Mouse (Mus musculus) limb, embryonic 15.5 days (tissue): ENCODE measurements at regions not wholly inside any gene's neighbourhood (a gene's known extent, or its start where the extent isn't known, plus 50 kb on each side); places are given as distances from the start of the nearest gene placed in this dataset.
"Not testable (repeated sequence)": the region's sequence is repeated elsewhere in the genome, so short reads cannot be mapped to it uniquely, and the experiment has no call there.

Experiments used
- ATAC-seq: fragments of 200-750 bp; cut with Nextera tagmentation; 2 replicates; pipeline ENCODE4 v1.8.0; 2017; ENCODE audit warnings: low read depth, moderate TSS enrichment; ENCODE audit not compliant: insufficient number of reproducible peaks, low FRiP score, low TSS enrichment
- H3K27ac ChIP-seq: fragments of 300-500 bp; sonication (generic); 2 replicates; pipeline ENCODE4 v1.5.1; 2015; ENCODE audit warnings: moderate library complexity, mild to moderate bottlenecking, inconsistent platforms
- H3K27me3 ChIP-seq: fragments of 300-500 bp; sonication (generic); 2 replicates; pipeline ENCODE4 v1.6.1; 2015; ENCODE audit warnings: inconsistent platforms
- H3K36me3 ChIP-seq: fragments of 300-500 bp; sonication (generic); 2 replicates; pipeline ENCODE4 v1.6.1; 2015; ENCODE audit warnings: inconsistent platforms
- H3K4me1 ChIP-seq: fragments of 300-500 bp; sonication (generic); 2 replicates; pipeline ENCODE4 v1.6.1; 2015; ENCODE audit warnings: inconsistent platforms
- H3K4me2 ChIP-seq: fragments of 300-500 bp; sonication (generic); 2 replicates; pipeline ENCODE4 v1.6.1; 2015; ENCODE audit warnings: mild to moderate bottlenecking, inconsistent platforms
- H3K4me3 ChIP-seq: fragments of 300-500 bp; sonication (generic); 2 replicates; pipeline ENCODE4 v1.5.1; 2015; ENCODE audit warnings: mild to moderate bottlenecking, inconsistent platforms
- H3K9ac ChIP-seq: fragments of 300-500 bp; sonication (generic); 2 replicates; pipeline ENCODE4 v1.6.1; 2015; ENCODE audit warnings: inconsistent platforms
- H3K9me3 ChIP-seq: fragments of 300-500 bp; sonication (generic); 2 replicates; pipeline ENCODE4 v1.6.1; 2016; ENCODE audit warnings: inconsistent platforms
- WGBS: fragments of 180-500 bp; shearing (Covaris S2); methylation state at CpG from one replicate; pipeline ENCODE4 v1.1.7; 2015; 5-methylcytosine and 5-hydroxymethylcytosine counted together

GRCm38 (mm10) chr19:27099921-27100320 is 116.4 kb upstream of the Vldlr start:
- Histone ChIP-seq H3K9ac (no peak overlapping the region), H3K4me2 (no peak overlapping the region), H3K4me1 (no peaks in the 10 kb centered on the region), H3K27ac (no peak overlapping the region), H3K4me3 (no peak overlapping the region), H3K9me3 (no peaks in the 10 kb centered on the region), H3K27me3 (no peaks in the 10 kb centered on the region), H3K36me3 (no peaks in the 10 kb centered on the region)
- WGBS: 76% methylated on average over 1 of the region's 1 CpGs
- no peak for ATAC-seq

GRCm38 (mm10) chr19:27110437-27110836 is 105.8 kb upstream of the Vldlr start:
- no peak overlapping the region for H3K9ac ChIP-seq
- ATAC-seq: no peak

DNA sequence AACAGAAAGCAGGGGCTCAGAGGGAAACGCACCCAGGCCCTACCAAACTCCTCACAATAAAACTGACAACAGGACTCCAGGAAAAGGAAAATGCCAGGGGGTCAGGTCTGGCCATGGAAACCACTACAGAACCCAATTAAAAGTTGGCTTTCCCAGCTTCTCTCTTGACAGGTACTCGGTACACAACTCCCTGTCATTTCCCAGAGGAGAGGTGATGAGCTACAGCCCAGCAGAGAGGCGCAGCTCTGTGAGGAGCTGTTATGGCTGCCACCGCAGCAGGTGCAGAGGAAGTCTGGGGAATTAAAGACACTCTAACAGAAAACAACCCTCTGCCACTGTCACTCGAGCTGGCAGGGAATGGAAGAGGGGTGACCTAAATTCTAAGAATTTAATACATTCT is 95.4 kb upstream of the Vldlr start:
- H3K4me2 ChIP-seq: no peak overlapping the region
- H3K4me3 ChIP-seq: no peak overlapping the region
- H3K27ac ChIP-seq: no peak overlapping the region
- no peaks in the 10 kb centered on the region for H3K27me3 ChIP-seq
- 51% methylated on average over 5 of the region's 5 CpGs for WGBS
- no peaks in the 10 kb centered on the region for H3K36me3 ChIP-seq
- ATAC-seq: no peak
- H3K9me3 ChIP-seq: no peaks in the 10 kb centered on the region
- H3K4me1 ChIP-seq: 0 out of 2 replicates have a peak, but pooled peaks cover 11% of the 10 kb centered on the region
- H3K9ac ChIP-seq: no peak overlapping the region

More at GRCm38 (mm10) chr19:27110437-27110836, 105.8 kb upstream of the Vldlr start:
- H3K27me3 ChIP-seq: no peaks in the 10 kb centered on the region
- 65% methylated on average over 2 of the region's 2 CpGs for WGBS
- no peaks in the 10 kb centered on the region for H3K4me1 ChIP-seq
- no peak overlapping the region for H3K4me2 ChIP-seq
- no peak overlapping the region for H3K4me3 ChIP-seq
- no peaks in the 10 kb centered on the region for H3K36me3 ChIP-seq
- H3K27ac ChIP-seq: no peak overlapping the region
- H3K9me3 ChIP-seq: no peaks in the 10 kb centered on the region

GRCm38 (mm10) chr19:27122348-27122747 is 93.9 kb upstream of the Vldlr start:
- 0 out of 2 replicates have a peak, but pooled peaks cover 11% of the 10 kb centered on the region for H3K4me1 ChIP-seq
- no peak for ATAC-seq
- 77% methylated on average over 5 of the region's 5 CpGs for WGBS

GRCm38 (mm10) chr19:27123334-27123733 is 93.0 kb upstream of the Vldlr start:
- no peak overlapping the region for H3K4me3 ChIP-seq
- 0 out of 2 replicates have a peak, but pooled peaks cover 11% of the 10 kb centered on the region for H3K4me1 ChIP-seq
- H3K36me3 ChIP-seq: no peaks in the 10 kb centered on the region
- H3K9ac ChIP-seq: no peak overlapping the region
- no peak overlapping the region for H3K4me2 ChIP-seq
- no peak for ATAC-seq
- H3K27ac ChIP-seq: no peak overlapping the region
- H3K9me3 ChIP-seq: no peaks in the 10 kb centered on the region
- 64% methylated on average over 8 of the region's 8 CpGs for WGBS
- H3K27me3 ChIP-seq: no peaks in the 10 kb centered on the region

More at GRCm38 (mm10) chr19:27122348-27122747, 93.9 kb upstream of the Vldlr start:
- no peak overlapping the region for H3K4me2 ChIP-seq
- H3K9ac ChIP-seq: no peak overlapping the region
- H3K9me3 ChIP-seq: no peaks in the 10 kb centered on the region
- no peak overlapping the region for H3K4me3 ChIP-seq
- no peaks in the 10 kb centered on the region for H3K27me3 ChIP-seq
- H3K36me3 ChIP-seq: no peaks in the 10 kb centered on the region
- no peak overlapping the region for H3K27ac ChIP-seq

GRCm38 (mm10) chr19:27123806-27124469 is 92.3 kb upstream of the Vldlr start:
- peak overlapping the region; percentile 11; the same call in 1 of the 2 replicates for H3K27ac ChIP-seq
- H3K9me3 ChIP-seq: no peaks in the 10 kb centered on the region
- H3K27me3 ChIP-seq: no peaks in the 10 kb centered on the region
- H3K4me2 ChIP-seq: no peak overlapping the region
- H3K4me1 ChIP-seq: 0 out of 2 replicates have a peak, but pooled peaks cover 11% of the 10 kb centered on the region
- H3K9ac ChIP-seq: no peak overlapping the region
- no peak overlapping the region for H3K4me3 ChIP-seq
- ATAC-seq: no peak
- WGBS: 57% methylated on average over 11 of the region's 11 CpGs
- no peaks in the 10 kb centered on the region for H3K36me3 ChIP-seq

DNA sequence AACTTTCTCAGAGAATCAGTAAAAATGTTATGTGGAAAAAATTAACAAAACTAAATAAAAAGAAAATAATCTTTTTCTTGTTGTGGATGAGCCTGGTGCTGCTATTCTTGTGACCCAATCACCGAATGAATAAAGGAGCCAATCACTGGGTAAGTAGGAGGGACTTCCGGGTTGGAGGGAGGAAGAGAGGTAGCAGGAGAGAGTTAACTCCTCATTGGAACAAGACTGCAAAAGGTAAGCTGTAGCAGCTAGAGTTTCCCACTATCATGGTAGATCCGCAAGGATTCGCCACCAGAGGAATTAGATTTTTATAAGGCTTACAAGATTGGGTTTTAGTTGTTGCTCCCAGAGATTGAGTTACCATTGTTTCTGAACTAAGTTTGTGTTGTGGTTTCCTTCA is 87.8 kb upstream of the Vldlr start:
- not testable (repeated sequence) for ATAC-seq, H3K4me2 ChIP-seq, H3K27ac ChIP-seq, H3K4me1 ChIP-seq, H3K9ac ChIP-seq, H3K36me3 ChIP-seq, H3K9me3 ChIP-seq, H3K4me3 ChIP-seq, H3K27me3 ChIP-seq
- WGBS: 90% methylated on average over 4 of the region's 4 CpGs

DNA sequence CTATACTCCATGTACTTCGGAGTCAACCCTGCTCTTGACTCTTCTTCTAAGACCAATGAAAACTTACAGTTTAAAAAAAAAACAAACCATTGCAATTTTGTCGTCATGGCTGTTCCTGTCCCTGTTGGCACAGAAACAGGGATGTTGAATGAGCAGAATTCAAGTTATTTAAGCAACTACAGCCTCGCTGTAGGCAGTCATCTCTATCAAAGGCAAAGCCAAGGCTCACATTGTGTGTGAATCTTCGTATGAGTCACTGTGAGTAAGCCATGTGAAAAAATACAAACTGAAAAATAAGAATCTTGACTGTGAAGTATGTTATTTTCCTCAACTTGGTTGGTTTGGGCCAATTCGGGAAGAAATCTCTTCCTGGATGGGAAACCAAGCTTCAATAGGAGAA is 81.9 kb upstream of the Vldlr start:
- ATAC-seq: no peak

DNA sequence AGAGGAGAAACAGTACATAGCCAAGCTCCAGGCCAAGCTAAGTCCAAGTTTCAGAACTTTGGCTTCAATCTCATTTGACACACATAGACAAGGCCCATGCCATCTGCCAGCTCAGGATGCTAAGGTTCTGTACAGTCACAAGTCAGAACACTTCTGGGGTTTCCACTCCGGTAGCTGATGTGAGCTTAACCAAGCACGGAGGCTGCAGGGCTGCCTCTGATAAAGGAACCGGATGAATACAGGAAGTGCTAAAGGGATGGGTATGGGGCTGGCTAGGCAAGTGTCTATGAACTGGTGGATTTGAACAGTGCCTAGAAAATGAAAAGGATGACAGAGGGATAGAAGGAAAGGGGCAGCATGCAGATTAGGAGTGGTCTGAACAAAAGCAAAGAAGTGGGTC is 75.4 kb upstream of the Vldlr start:
- no peak for ATAC-seq
- Histone ChIP-seq H3K4me1 (no peaks in the 10 kb centered on the region), H3K4me2 (no peak overlapping the region), H3K27ac (no peak overlapping the region), H3K4me3 (no peak overlapping the region), H3K27me3 (no peaks in the 10 kb centered on the region), H3K36me3 (no peaks in the 10 kb centered on the region), H3K9me3 (no peaks in the 10 kb centered on the region), H3K9ac (no peak overlapping the region)
- 82% methylated on average over 3 of the region's 3 CpGs for WGBS

More for the DNA sequence above, 81.9 kb upstream of the Vldlr start:
- no peaks in the 10 kb centered on the region for H3K9me3 ChIP-seq
- H3K4me3 ChIP-seq: no peak overlapping the region
- H3K36me3 ChIP-seq: no peaks in the 10 kb centered on the region
- H3K27ac ChIP-seq: no peak overlapping the region
- no peak overlapping the region for H3K4me2 ChIP-seq
- 78% methylated on average over 5 of the region's 5 CpGs for WGBS
- no peaks in the 10 kb centered on the region for H3K27me3 ChIP-seq
- H3K4me1 ChIP-seq: no peaks in the 10 kb centered on the region
- no peak overlapping the region for H3K9ac ChIP-seq

DNA sequence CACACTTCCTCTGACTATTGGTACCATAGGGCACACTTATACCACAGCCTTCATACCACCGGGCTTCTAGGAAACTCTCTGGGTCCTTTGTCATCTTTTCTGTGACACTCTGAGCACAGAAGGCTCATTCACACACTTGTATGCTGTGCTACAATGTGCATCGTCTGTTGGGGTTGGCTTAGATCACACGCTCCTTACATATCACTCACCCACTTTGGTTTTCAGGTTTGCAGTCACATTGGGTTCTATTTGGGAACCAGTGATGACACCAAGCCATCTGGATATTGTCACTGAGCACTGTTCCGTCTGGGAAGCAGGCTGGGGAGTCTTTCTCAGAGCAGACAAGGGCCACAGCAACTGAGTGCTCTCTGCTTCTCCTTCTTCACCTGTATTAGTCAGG is 74.1 kb upstream of the Vldlr start:
- no peak overlapping the region for H3K9ac ChIP-seq
- 87% methylated on average over 4 of the region's 4 CpGs for WGBS
- H3K9me3 ChIP-seq: no peaks in the 10 kb centered on the region
- H3K36me3 ChIP-seq: no peaks in the 10 kb centered on the region
- no peak overlapping the region for H3K4me2 ChIP-seq
- H3K27ac ChIP-seq: no peak overlapping the region
- H3K4me1 ChIP-seq: no peaks in the 10 kb centered on the region
- H3K27me3 ChIP-seq: no peaks in the 10 kb centered on the region
- H3K4me3 ChIP-seq: no peak overlapping the region
- no peak for ATAC-seq

DNA sequence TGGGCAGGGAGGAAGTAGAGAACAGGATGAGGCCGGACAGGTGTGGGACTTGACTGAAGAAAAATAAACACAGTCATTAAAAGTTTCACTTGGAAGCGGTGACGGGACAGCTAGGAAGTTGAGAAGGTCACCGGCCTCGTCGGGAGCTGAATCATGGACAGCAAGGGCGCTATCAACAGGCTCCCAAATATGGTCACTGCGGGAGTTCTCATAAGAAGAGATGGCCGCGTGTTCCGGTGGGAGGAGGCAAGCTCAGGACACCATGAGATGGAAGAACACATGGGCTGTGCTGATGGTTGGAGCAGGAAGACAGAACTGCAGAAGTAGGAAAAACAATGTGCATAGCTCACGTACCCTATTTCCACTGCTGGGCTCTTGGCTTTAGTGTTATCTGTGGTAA is 68.9 kb upstream of the Vldlr start:
- no peaks in the 10 kb centered on the region; the same call in 1 of the 2 replicates for H3K4me1 ChIP-seq
- H3K27me3 ChIP-seq: no peaks in the 10 kb centered on the region
- ATAC-seq: no peak
- no peak overlapping the region for H3K27ac ChIP-seq
- no peaks in the 10 kb centered on the region for H3K9me3 ChIP-seq
- WGBS: 85% methylated on average over 12 of the region's 12 CpGs
- no peak overlapping the region for H3K4me3 ChIP-seq
- no peak overlapping the region for H3K4me2 ChIP-seq
- no peak overlapping the region for H3K9ac ChIP-seq
- H3K36me3 ChIP-seq: no peaks in the 10 kb centered on the region

DNA sequence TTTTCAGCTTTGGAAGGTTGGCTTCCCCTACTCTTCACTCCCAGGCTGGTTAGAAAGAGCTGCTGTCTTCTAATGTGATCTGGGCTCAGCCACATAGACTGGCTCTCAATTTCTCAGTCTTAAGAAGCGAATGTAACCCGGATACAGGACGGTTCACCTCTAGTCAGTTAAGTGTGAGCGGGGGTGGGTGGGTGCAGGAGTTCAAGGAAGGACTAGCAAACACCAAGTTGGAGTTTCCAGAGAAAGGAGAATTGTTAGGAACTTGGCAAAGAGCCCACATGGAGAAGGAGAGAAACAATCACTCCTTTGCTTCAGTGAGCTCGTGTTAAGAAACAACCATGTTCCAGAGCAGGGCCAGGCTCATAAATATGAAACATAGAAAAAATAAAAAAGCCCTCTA is 68.0 kb upstream of the Vldlr start:
- Histone ChIP-seq H3K4me2 (no peak overlapping the region), H3K27ac (no peak overlapping the region), H3K9me3 (no peaks in the 10 kb centered on the region), H3K4me1 (no peaks in the 10 kb centered on the region; the same call in 1 of the 2 replicates), H3K9ac (no peak overlapping the region), H3K4me3 (no peak overlapping the region), H3K27me3 (no peaks in the 10 kb centered on the region), H3K36me3 (no peaks in the 10 kb centered on the region)
- no peak for ATAC-seq
- 45% methylated on average over 5 of the region's 5 CpGs for WGBS

DNA sequence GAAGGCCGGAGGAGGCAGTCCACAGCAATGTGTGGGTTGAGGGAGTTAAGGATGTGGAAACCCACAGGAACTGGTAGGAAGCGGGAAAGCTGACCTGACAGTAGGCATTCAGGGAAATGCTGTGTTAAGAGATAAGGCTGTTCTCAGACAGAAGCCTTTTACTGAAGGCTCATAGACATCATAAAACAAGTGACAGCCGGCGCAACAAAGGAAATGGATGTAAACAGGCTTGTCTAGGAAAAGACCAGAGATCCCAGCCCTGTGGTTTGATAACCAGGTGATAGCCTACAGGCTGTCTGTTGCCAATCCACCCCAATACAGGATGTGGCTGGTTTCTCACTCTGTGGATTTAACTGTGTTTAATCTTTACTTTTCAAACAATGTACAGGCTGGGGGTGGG is 66.7 kb upstream of the Vldlr start:
- Histone ChIP-seq H3K9me3 (no peaks in the 10 kb centered on the region), H3K4me1 (no peaks in the 10 kb centered on the region; the same call in 1 of the 2 replicates), H3K9ac (no peak overlapping the region), H3K27ac (no peak overlapping the region), H3K4me2 (no peak overlapping the region), H3K27me3 (no peaks in the 10 kb centered on the region), H3K4me3 (no peak overlapping the region), H3K36me3 (no peaks in the 10 kb centered on the region)
- no peak for ATAC-seq
- WGBS: 62% methylated on average over 4 of the region's 4 CpGs
